ENCODE assay signal across 8 mouse cellular contexts in the genomic region with DNA sequence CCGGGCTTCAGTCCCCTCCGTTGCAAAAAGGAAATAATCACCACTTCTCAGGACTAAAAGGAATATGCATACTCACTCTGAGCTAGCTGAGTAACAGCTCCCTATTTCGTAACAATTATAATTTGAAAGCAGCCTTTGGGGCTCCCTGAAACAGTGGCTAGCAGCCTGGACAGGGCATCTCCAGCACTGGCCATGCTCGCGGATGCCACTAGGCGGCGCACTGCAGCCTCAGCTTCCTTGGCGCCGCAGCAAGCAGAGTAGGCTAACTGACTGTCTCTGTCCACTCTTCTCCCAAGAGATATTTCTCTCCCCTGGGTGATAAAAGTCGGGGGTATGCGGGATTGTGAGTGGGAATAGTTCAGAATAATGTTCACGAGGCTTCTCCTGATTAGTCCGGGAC. TPM values are rescaled to one million over a fixed set of nuclear protein-coding genes. Genes with fewer than 3 reads are reported as not detected.
DNase-seq lines count a peak whose midpoint lies in the region; ATAC-seq and TF ChIP-seq lines count a peak whose summit lies in the region.

No protein-coding gene starts in this region.

- WGBS in forebrain, embryonic 11.5 days = 3% methylated on average over 13 of the region's 13 CpGs
- 3% methylated on average over 13 of the region's 13 CpGs for WGBS in forebrain, embryonic 16.5 days
- 4% methylated on average over 13 of the region's 13 CpGs for WGBS in embryonic facial prominence, embryonic 14.5 days
- 3% methylated on average over 13 of the region's 13 CpGs for WGBS in kidney, postnatal 0 days
- 4% methylated on average over 13 of the region's 13 CpGs for WGBS in lung, postnatal 0 days
- 6% methylated on average over 13 of the region's 13 CpGs for WGBS in spleen, adult 2 months

- no peak for TF ChIP-seq POLR2A in spleen, adult 2 months (IDR thresholded peaks at IDR 0.05; ENCODE audit: low read depth, low read length)

- no peak overlapping the region for H3K4me3 ChIP-seq in forebrain, embryonic 11.5 days (ENCODE audit: low read depth, low read length)
- no peak overlapping the region for H3K4me3 ChIP-seq in forebrain, embryonic 16.5 days (replicated peaks; ENCODE audit: low read length)
- no peak overlapping the region for H3K4me3 ChIP-seq in embryonic facial prominence, embryonic 14.5 days (ENCODE audit: low read depth, low read length)
- H3K4me3 ChIP-seq in kidney, postnatal 0 days (replicated peaks; ENCODE audit: low read depth, low read length) = no peak overlapping the region
- no peak overlapping the region for H3K4me3 ChIP-seq in lung, postnatal 0 days (ENCODE audit: low read depth, low read length)
- H3K4me3 ChIP-seq in spleen, adult 2 months (ENCODE audit: extremely low read depth, insufficient read depth, insufficient read length) = no peak overlapping the region

- no peak for TF ChIP-seq EP300 in lung, postnatal 0 days (IDR thresholded peaks at IDR 0.05)

- H3K9me3 ChIP-seq in forebrain, embryonic 11.5 days (ENCODE audit: control insufficient read depth, low read length) = no peaks in the 10 kb centered on the region
- no peaks in the 10 kb centered on the region for H3K9me3 ChIP-seq in forebrain, embryonic 16.5 days (ENCODE audit: control insufficient read depth, low read length)
- H3K9me3 ChIP-seq in embryonic facial prominence, embryonic 14.5 days (ENCODE audit: control insufficient read depth, low read length) = no peaks in the 10 kb centered on the region
- H3K9me3 ChIP-seq in kidney, postnatal 0 days (replicated peaks; ENCODE audit: low read length) = no peaks in the 10 kb centered on the region
- no peaks in the 10 kb centered on the region for H3K9me3 ChIP-seq in lung, postnatal 0 days (ENCODE audit: low read length)

- peaks cover 17% of the 10 kb centered on the region for H3K27me3 ChIP-seq in forebrain, embryonic 11.5 days (ENCODE audit: control insufficient read depth, insufficient read depth, low read length)
- H3K27me3 ChIP-seq in forebrain, embryonic 16.5 days (replicated peaks; ENCODE audit: control insufficient read depth, insufficient read depth, low read length) = peaks cover 11% of the 10 kb centered on the region; the same call in 1 of the 2 replicates
- H3K27me3 ChIP-seq in embryonic facial prominence, embryonic 14.5 days (replicated peaks; ENCODE audit: control insufficient read depth, insufficient read depth, low read length) = peaks cover 31% of the 10 kb centered on the region
- H3K27me3 ChIP-seq in kidney, postnatal 0 days (ENCODE audit: insufficient read depth, low read length) = no peaks in the 10 kb centered on the region
- no peaks in the 10 kb centered on the region for H3K27me3 ChIP-seq in lung, postnatal 0 days (replicated peaks; ENCODE audit: insufficient read depth, low read length)
- H3K27me3 ChIP-seq in spleen, adult 2 months (ENCODE audit: control insufficient read depth, insufficient read depth, low read length) = peaks cover 9% of the 10 kb centered on the region

- peak; percentile 92 for TF ChIP-seq CTCF in kidney, postnatal 0 days (IDR thresholded peaks at IDR 0.05; ENCODE audit: low read depth)
- peak; percentile 97 for TF ChIP-seq CTCF in lung, postnatal 0 days (IDR thresholded peaks at IDR 0.05)
- TF ChIP-seq CTCF in spleen, adult 2 months (IDR thresholded peaks at IDR 0.05; ENCODE audit: extremely low read depth, insufficient read depth, insufficient read length, insufficient replicate concordance) = peak; percentile 94

- no peak overlapping the region for H3K27ac ChIP-seq in forebrain, embryonic 11.5 days (ENCODE audit: low read depth, low read length)
- H3K27ac ChIP-seq in forebrain, embryonic 16.5 days (ENCODE audit: low read length) = no peak overlapping the region
- no peak overlapping the region for H3K27ac ChIP-seq in embryonic facial prominence, embryonic 14.5 days (replicated peaks; ENCODE audit: low read depth, low read length)
- no peak overlapping the region for H3K27ac ChIP-seq in kidney, postnatal 0 days
- H3K27ac ChIP-seq in lung, postnatal 0 days (ENCODE audit: low read length) = no peak overlapping the region
- no peak overlapping the region for H3K27ac ChIP-seq in spleen, adult 2 months (ENCODE audit: insufficient read depth, low read length)

- peak; percentile 91 for DNase-seq in forebrain, embryonic 11.5 days (ENCODE audit: low spot score)
- peak; percentile 70 to 72 for DNase-seq in B cell, adult 2 months
- peak; percentile 84 to 89 for DNase-seq in adrenal gland, postnatal 36 days
- peak; percentile 54 for DNase-seq in embryonic facial prominence, embryonic 14.5 days (ENCODE audit: low spot score)
- DNase-seq in kidney, postnatal 0 days (ENCODE audit: low spot score) = peak; percentile 75
- DNase-seq in lung, postnatal 0 days (ENCODE audit: low spot score) = peak; percentile 75
- peak in 1 of 2 experiments; percentile 54 for DNase-seq in spleen, adult 2 months (ENCODE audit: low read depth in 1 of 2, low spot score in 2 of 2)

- no peak for ATAC-seq in forebrain, embryonic 11.5 days (replicated peaks; ENCODE audit: low FRiP score)
- no peak for ATAC-seq in forebrain, embryonic 16.5 days
- no peak for ATAC-seq in embryonic facial prominence, embryonic 14.5 days (ENCODE audit: low read depth)
- no peak for ATAC-seq in kidney, postnatal 0 days (replicated peaks; ENCODE audit: low FRiP score, low read depth)
- no peak for ATAC-seq in lung, postnatal 0 days

- H3K9ac ChIP-seq in forebrain, embryonic 11.5 days (ENCODE audit: low read length) = no peak overlapping the region
- H3K9ac ChIP-seq in forebrain, embryonic 16.5 days (replicated peaks; ENCODE audit: low read depth, low read length) = no peak overlapping the region
- H3K9ac ChIP-seq in embryonic facial prominence, embryonic 14.5 days (ENCODE audit: low read depth, low read length) = no peak overlapping the region
- H3K9ac ChIP-seq in kidney, postnatal 0 days (ENCODE audit: low read depth, low read length) = no peak overlapping the region
- H3K9ac ChIP-seq in lung, postnatal 0 days (replicated peaks; ENCODE audit: low read depth) = no peak overlapping the region

- H3K4me2 ChIP-seq in forebrain, embryonic 11.5 days (ENCODE audit: low read depth, low read length, severe bottlenecking) = no peak overlapping the region
- H3K4me2 ChIP-seq in forebrain, embryonic 16.5 days (ENCODE audit: low read length) = no peak overlapping the region
- H3K4me2 ChIP-seq in embryonic facial prominence, embryonic 14.5 days (ENCODE audit: low read depth, low read length) = no peak overlapping the region
- H3K4me2 ChIP-seq in kidney, postnatal 0 days (ENCODE audit: low read length) = no peak overlapping the region
- H3K4me2 ChIP-seq in lung, postnatal 0 days (replicated peaks; ENCODE audit: low read depth, low read length) = no peak overlapping the region

- no peaks in the 10 kb centered on the region for H3K36me3 ChIP-seq in forebrain, embryonic 11.5 days (ENCODE audit: control insufficient read depth, insufficient read depth, low read length)
- no peaks in the 10 kb centered on the region for H3K36me3 ChIP-seq in forebrain, embryonic 16.5 days (ENCODE audit: control insufficient read depth, insufficient read depth)
- no peaks in the 10 kb centered on the region for H3K36me3 ChIP-seq in embryonic facial prominence, embryonic 14.5 days (ENCODE audit: control insufficient read depth, insufficient read depth, low read length)
- no peaks in the 10 kb centered on the region for H3K36me3 ChIP-seq in kidney, postnatal 0 days (ENCODE audit: insufficient read depth, low read length)
- no peaks in the 10 kb centered on the region for H3K36me3 ChIP-seq in lung, postnatal 0 days (ENCODE audit: insufficient read depth, low read length)
- H3K36me3 ChIP-seq in spleen, adult 2 months (ENCODE audit: control insufficient read depth, insufficient read depth, low read length) = no peaks in the 10 kb centered on the region

- peaks cover 2% of the 10 kb centered on the region; the same call in 1 of the 2 replicates for H3K4me1 ChIP-seq in forebrain, embryonic 11.5 days (replicated peaks; ENCODE audit: control insufficient read depth, insufficient read depth, low read length)
- H3K4me1 ChIP-seq in forebrain, embryonic 16.5 days (replicated peaks; ENCODE audit: control insufficient read depth, insufficient read depth, low read length) = peaks cover 15% of the 10 kb centered on the region
- H3K4me1 ChIP-seq in embryonic facial prominence, embryonic 14.5 days (ENCODE audit: control insufficient read depth, insufficient read depth, low read length) = peaks cover 8% of the 10 kb centered on the region; the same call in 1 of the 2 replicates
- H3K4me1 ChIP-seq in kidney, postnatal 0 days (replicated peaks; ENCODE audit: insufficient read depth, low read length) = peaks cover 9% of the 10 kb centered on the region; the same call in 1 of the 2 replicates
- peaks cover 10% of the 10 kb centered on the region; the same call in 1 of the 2 replicates for H3K4me1 ChIP-seq in lung, postnatal 0 days (ENCODE audit: insufficient read depth, low read depth, low read length)
- H3K4me1 ChIP-seq in spleen, adult 2 months (ENCODE audit: control insufficient read depth, insufficient read depth, insufficient read length) = peaks cover 8% of the 10 kb centered on the region

RNA-seq across cellular contexts. Expression of gene Unc5b, which starts 3.6 kb away (rescaled TPM):
- 4.0 TPM in 2 replicates for polyA plus RNA-seq in forebrain, embryonic 11.5 days (2014; fragmentation: Nextera tagmentation; extraction: Ambion mirVana)
- 2.2 and 2.6 TPM in 2 replicates for polyA plus RNA-seq in forebrain, embryonic 16.5 days (2015; fragmentation: Nextera tagmentation; extraction: Ambion mirVana)
- 1 to 10 TPM; 5.9 to 8.3 TPM for total RNA-seq in adrenal gland, postnatal 36 days (2021)
- polyA plus RNA-seq in embryonic facial prominence, embryonic 14.5 days (2014; fragmentation: Nextera tagmentation; extraction: Ambion mirVana) = 6.1 and 6.6 TPM in 2 replicates
- polyA plus RNA-seq in kidney, postnatal 0 days (2015; fragmentation: Nextera tagmentation; extraction: Ambion mirVana) = 7.8 TPM in 2 replicates
- polyA plus RNA-seq in lung, postnatal 0 days (2015; fragmentation: Nextera tagmentation; extraction: Ambion mirVana) = 3.8 and 4.3 TPM in 2 replicates
- 3.8 and 4.8 TPM in 2 replicates for polyA plus RNA-seq in spleen, adult 2 months (2012; rRNA removed)
